Mouse (Mus musculus) embryo, embryonic 11.5 days (tissue): Measurements from ENCODE around the gene Cacna1c.
A peak's percentile ranks its signal among the peaks of the same experiment; 100 is the strongest.
"Not testable (repeated sequence)": the region's sequence is repeated elsewhere in the genome, so short reads cannot be mapped to it uniquely, and the experiment has no call there.

Experiments
- DNase-seq: peaks from one replicate; pipeline ENCODE4 v3.0.0-alpha.2; 2012; ENCODE audit warnings: low read depth, low spot score

Gene Cacna1c

GRCm38 (mm10) chr6:119206006-119206405 lies 9.8 kb upstream of the Cacna1c start:
- not testable (repeated sequence) for DNase-seq

GRCm38 (mm10) chr6:119204915-119205314 lies 8.7 kb upstream of the Cacna1c start:
- no peak for DNase-seq

GRCm38 (mm10) chr6:119204286-119204685 lies 8.1 kb upstream of the Cacna1c start:
- DNase-seq = no peak

- DNase-seq = no peak
Observed at GRCm38 (mm10) chr6:119201575-119201974, 5.4 kb upstream of the Cacna1c start.

- no peak for DNase-seq
Observed at GRCm38 (mm10) chr6:119200362-119200761, 4.1 kb upstream of the Cacna1c start.

GRCm38 (mm10) chr6:119199274-119199879 lies 3.2 kb upstream of the Cacna1c start:
- no peak for DNase-seq

- DNase-seq = no peak
Observed at GRCm38 (mm10) chr6:119198534-119199273, 2.5 kb upstream of the Cacna1c start.

GRCm38 (mm10) chr6:119194601-119195000 lies 1.6 kb downstream of the Cacna1c start:
- DNase-seq = no peak

- DNase-seq = no peak
Observed at GRCm38 (mm10) chr6:119194161-119194560, 2.1 kb downstream of the Cacna1c start.

- no peak for DNase-seq
Observed at GRCm38 (mm10) chr6:119193571-119194154, 2.6 kb downstream of the Cacna1c start.

GRCm38 (mm10) chr6:119191478-119191877 lies 4.7 kb downstream of the Cacna1c start:
- no peak for DNase-seq

- no peak for DNase-seq
Observed at GRCm38 (mm10) chr6:119187631-119188030, 8.6 kb downstream of the Cacna1c start.

GRCm38 (mm10) chr6:119186658-119187057 lies 9.6 kb downstream of the Cacna1c start:
- DNase-seq = no peak

- DNase-seq = no peak
Observed at GRCm38 (mm10) chr6:119183781-119184180, 12.4 kb downstream of the Cacna1c start.

GRCm38 (mm10) chr6:119182211-119182610 lies 14.0 kb downstream of the Cacna1c start:
- DNase-seq = no peak

- DNase-seq = no peak
Observed at GRCm38 (mm10) chr6:119180188-119180587, 16.0 kb downstream of the Cacna1c start.

- no peak for DNase-seq
Observed at GRCm38 (mm10) chr6:119177101-119177500, 19.1 kb downstream of the Cacna1c start.

- no peak for DNase-seq
Observed at GRCm38 (mm10) chr6:119176103-119176502, 20.1 kb downstream of the Cacna1c start.

- DNase-seq = peak; percentile 85
Observed at GRCm38 (mm10) chr6:119175078-119175853, 21.0 kb downstream of the Cacna1c start, which contains the start of gene Dcp1b. Gene Dcp1b (plus strand): TSS chr6:119175253.

- DNase-seq = no peak
Observed at GRCm38 (mm10) chr6:119174307-119175074, 21.7 kb downstream of the Cacna1c start.

- DNase-seq = no peak
Observed at GRCm38 (mm10) chr6:119165677-119166076, 30.5 kb downstream of the Cacna1c start.
